ENCODE assay signal across 10 mouse cellular contexts in the genomic region with DNA sequence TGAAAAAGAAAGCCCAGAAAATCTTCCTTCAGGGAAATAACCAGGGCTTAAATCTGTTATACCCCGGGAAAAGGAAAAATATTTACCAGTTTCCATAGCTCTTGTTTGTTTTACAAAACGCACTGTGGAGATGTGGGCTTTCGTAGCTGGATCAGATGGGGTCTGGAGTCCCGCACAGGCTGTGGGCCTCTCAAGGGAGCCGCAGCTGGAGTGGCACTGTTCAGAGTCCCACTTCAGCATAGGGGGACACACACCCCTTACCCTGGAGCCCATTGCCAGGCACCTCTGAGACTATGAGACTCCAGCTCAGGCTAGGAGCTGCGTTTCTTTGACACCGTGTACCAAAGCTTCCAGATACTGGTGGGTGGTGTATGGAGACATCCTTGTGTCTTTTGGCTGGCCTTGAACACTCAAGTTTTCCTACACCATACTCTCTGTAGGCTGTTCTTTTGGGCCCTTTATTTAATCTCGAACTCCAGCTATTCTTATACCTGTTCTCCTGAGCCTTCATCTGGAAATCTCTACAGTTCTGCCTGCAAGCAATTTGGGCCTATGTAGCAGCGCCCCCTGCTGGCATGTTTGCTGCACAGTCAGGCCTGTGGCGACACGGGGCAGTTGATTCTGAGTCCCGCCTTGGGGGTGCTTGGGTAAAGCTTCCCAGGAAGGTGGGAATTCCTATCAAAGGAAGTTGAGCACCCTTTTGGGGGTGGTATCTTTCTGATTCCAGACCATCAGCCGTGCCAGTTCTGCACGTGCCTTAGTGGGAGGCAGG. TPM values are rescaled to one million over a fixed set of nuclear protein-coding genes. Genes with fewer than 3 reads are reported as not detected.
A peak's percentile ranks its signal among the peaks of the same experiment; 100 is the strongest.
DNase-seq lines count a peak whose midpoint lies in the region; ATAC-seq lines count a peak whose summit lies in the region.
"Had no signal": no experiment of that assay in that cellular context is flagged by ENCODE, and none has a peak within 500 bp of the region (broad histone marks: within the 10 kb centered on the region; RNA-seq: fewer than 3 reads in every experiment).

No protein-coding gene starts in this region.

- 0 out of 2 replicates have a peak, but pooled peaks have one; percentile 4 for ATAC-seq in cerebellum, adult (ENCODE audit: insufficient number of reproducible peaks, low FRiP score, low TSS enrichment)
- peak; percentile 56 for ATAC-seq in embryonic facial prominence, embryonic 13.5 days (ENCODE audit: insufficient number of reproducible peaks, insufficient read depth, low FRiP score, low TSS enrichment, low read depth)
- peak; percentile 43; the same call in 1 of the 2 replicates for ATAC-seq in hindbrain, embryonic 13.5 days (ENCODE audit: low FRiP score)
- peak; percentile 77 for ATAC-seq in megakaryocyte-erythroid progenitor cell, adult 5-6 weeks (replicated peaks; ENCODE audit: low FRiP score, low TSS enrichment, poor library complexity, severe bottlenecking)

- 41% methylated on average over 14 of the region's 14 CpGs for WGBS in embryonic facial prominence, embryonic 13.5 days
- WGBS in hindbrain, embryonic 13.5 days: 51% methylated on average over 14 of the region's 14 CpGs

- no peaks in the 10 kb centered on the region for H3K27me3 ChIP-seq in embryonic facial prominence, embryonic 13.5 days
- H3K27me3 ChIP-seq in hindbrain, embryonic 13.5 days: no peaks in the 10 kb centered on the region

- H3K9me3 ChIP-seq in embryonic facial prominence, embryonic 13.5 days: no peaks in the 10 kb centered on the region
- no peaks in the 10 kb centered on the region for H3K9me3 ChIP-seq in hindbrain, embryonic 13.5 days

- no peak for DNase-seq in cerebellum, adult 11-12 months
- DNase-seq in adrenal gland, postnatal 25 days: peak; percentile 87
- DNase-seq in left cerebral cortex, adult 18-20 months (ENCODE audit: low spot score in 2 of 2): peak; percentile 52 to 75
- peak; percentile 47 to 80 for DNase-seq in spleen, postnatal 10 days (ENCODE audit: low spot score in 2 of 2)

- no peak overlapping the region for H3K4me2 ChIP-seq in embryonic facial prominence, embryonic 13.5 days
- no peak overlapping the region for H3K4me2 ChIP-seq in hindbrain, embryonic 13.5 days

- no peak overlapping the region for H3K4me3 ChIP-seq in embryonic facial prominence, embryonic 13.5 days
- no peak overlapping the region for H3K4me3 ChIP-seq in hindbrain, embryonic 13.5 days
- H3K4me3 ChIP-seq: myocyte had no signal

- 0 out of 2 replicates have a peak, but pooled peaks cover 6% of the 10 kb centered on the region for H3K4me1 ChIP-seq in embryonic facial prominence, embryonic 13.5 days
- H3K4me1 ChIP-seq in hindbrain, embryonic 13.5 days (replicated peaks): no peaks in the 10 kb centered on the region

- no peak overlapping the region for H3K9ac ChIP-seq in embryonic facial prominence, embryonic 13.5 days
- H3K9ac ChIP-seq in hindbrain, embryonic 13.5 days: no peak overlapping the region

- H3K27ac ChIP-seq in embryonic facial prominence, embryonic 13.5 days: peak overlapping the region; percentile 44; the same call in 1 of the 2 replicates
- H3K27ac ChIP-seq in hindbrain, embryonic 13.5 days: no peak overlapping the region

- no peaks in the 10 kb centered on the region for H3K36me3 ChIP-seq in embryonic facial prominence, embryonic 13.5 days
- no peaks in the 10 kb centered on the region for H3K36me3 ChIP-seq in hindbrain, embryonic 13.5 days
- H3K36me3 ChIP-seq: G1E had no signal

RNA-seq across cellular contexts. Expression of a gene that starts 28.9 kb away (rescaled TPM):
- total RNA-seq in adrenal gland, postnatal 25 days (2021): not detected in 2 replicates
- 0.34 and 0.56 TPM in 2 replicates for polyA plus RNA-seq in embryonic facial prominence, embryonic 13.5 days (2015; fragmentation: Nextera tagmentation; extraction: Ambion mirVana)
- 0.14 and 0.26 TPM in 2 replicates for polyA plus RNA-seq in hindbrain, embryonic 13.5 days (2015; fragmentation: Nextera tagmentation; extraction: Ambion mirVana)
- total RNA-seq in left cerebral cortex, adult 18-20 months (2021): 1 to 10 TPM; 5.3 to 7.1 TPM
- total RNA-seq in megakaryocyte-erythroid progenitor cell, adult 5-6 weeks (2014; fragmentation: Nextera tagmentation): not detected in 2 replicates
- not detected in 2 replicates for total RNA-seq in megakaryocyte-erythroid progenitor cell, adult 5-6 weeks (2017)
- polyA plus RNA-seq: G1E, myocyte had no signal

Comparison
In these comparisons a context has a peak if more than half of its experiments do, and no peak if none do; other contexts are left out.
1. ATAC-seq: peak in every context shown above with its lines; median percentile 77 in megakaryocyte-erythroid progenitor cell, adult 5-6 weeks; 56 in embryonic facial prominence, embryonic 13.5 days; 43 in hindbrain, embryonic 13.5 days; 4 in cerebellum, adult.